22 mouse cellular contexts compared by ENCODE assay signal in genomic region chr14:60523010-60523409, GRCm38 (mm10).
"Had no signal": no experiment of that assay in that cellular context is flagged by ENCODE, and none has a peak within 500 bp of the region (broad histone marks: within the 10 kb centered on the region; RNA-seq: fewer than 3 reads in every experiment).

No protein-coding gene starts in this region.

- H3K36me3 ChIP-seq: intestine, embryonic 15.5 days; limb, embryonic 12.5 days; limb, embryonic 15.5 days; neural tube, embryonic 12.5 days; neural tube, embryonic 15.5 days had no signal

- H3K9ac ChIP-seq: intestine, embryonic 15.5 days; limb, embryonic 12.5 days; limb, embryonic 15.5 days; liver, embryonic 14.5 days; liver, postnatal 0 days; lung, embryonic 14.5 days; neural tube, embryonic 12.5 days; neural tube, embryonic 15.5 days had no signal

- DNase-seq: kidney, adult 18-20 months; kidney, postnatal 25 days; left cerebral cortex, postnatal 4 days; liver, postnatal 0 days; lung, embryonic 14.5 days; midbrain, embryonic 14.5 days; right cerebral cortex, adult 18-20 months; right cerebral cortex, postnatal 14 days; right cerebral cortex, postnatal 4 days; thymus, adult 2 months; thymus, postnatal 14 days; thymus, postnatal 4 days had no signal

- H3K4me1 ChIP-seq: intestine, embryonic 15.5 days; limb, embryonic 12.5 days; limb, embryonic 15.5 days; megakaryocyte, embryonic 14.5 days; neural tube, embryonic 12.5 days; neural tube, embryonic 15.5 days had no signal

- H3K4me2 ChIP-seq: intestine, embryonic 15.5 days; limb, embryonic 12.5 days; limb, embryonic 15.5 days; liver, embryonic 11.5 days; lung, embryonic 14.5 days; neural tube, embryonic 12.5 days; neural tube, embryonic 15.5 days had no signal

- H3K27me3 ChIP-seq: intestine, embryonic 15.5 days; limb, embryonic 12.5 days; limb, embryonic 15.5 days; neural tube, embryonic 12.5 days; neural tube, embryonic 15.5 days had no signal

- H3K9me3 ChIP-seq: intestine, embryonic 15.5 days; limb, embryonic 12.5 days; limb, embryonic 15.5 days; megakaryocyte, embryonic 14.5 days; midbrain, embryonic 10.5 days; neural tube, embryonic 12.5 days; neural tube, embryonic 15.5 days had no signal

- H3K27ac ChIP-seq: intestine, embryonic 15.5 days; limb, embryonic 12.5 days; limb, embryonic 15.5 days; liver, embryonic 14.5 days; midbrain, embryonic 10.5 days; neural tube, embryonic 12.5 days; neural tube, embryonic 15.5 days; stomach, postnatal 0 days had no signal

- ATAC-seq: intestine, embryonic 15.5 days; liver, postnatal 0 days had no signal

- H3K4me3 ChIP-seq: intestine, embryonic 15.5 days; limb, embryonic 12.5 days; limb, embryonic 15.5 days; megakaryocyte, embryonic 14.5 days; midbrain, embryonic 10.5 days; neural tube, embryonic 12.5 days; neural tube, embryonic 15.5 days had no signal
